In genomic region chr16:38940805-38941204, GRCm38 (mm10) we compare ENCODE assay signal across 13 mouse cellular contexts. TPM values are rescaled to one million over a fixed set of nuclear protein-coding genes. Genes with fewer than 3 reads are reported as not detected.
DNase-seq lines count a peak whose midpoint lies in the region; ATAC-seq and TF ChIP-seq lines count a peak whose summit lies in the region.
"Had no signal": no experiment of that assay in that cellular context is flagged by ENCODE, and none has a peak within 500 bp of the region (broad histone marks: within the 10 kb centered on the region; RNA-seq: fewer than 3 reads in every experiment).

No protein-coding gene starts in this region.

- no peaks in the 10 kb centered on the region for H3K27me3 ChIP-seq in kidney, adult 2 months (replicated peaks; ENCODE audit: control insufficient read depth, insufficient read depth, low read length)
- H3K27me3 ChIP-seq in forebrain, embryonic 16.5 days (replicated peaks; ENCODE audit: control insufficient read depth, insufficient read depth, low read length), result no peaks in the 10 kb centered on the region
- no peaks in the 10 kb centered on the region for H3K27me3 ChIP-seq in midbrain, embryonic 10.5 days (ENCODE audit: low read depth, poor library complexity, severe bottlenecking)
- H3K27me3 ChIP-seq in neural tube, embryonic 14.5 days (ENCODE audit: control insufficient read depth, insufficient read depth, low read length), result no peaks in the 10 kb centered on the region
- H3K27me3 ChIP-seq in intestine, postnatal 0 days (replicated peaks; ENCODE audit: control insufficient read depth, insufficient read depth, low read length), result no peaks in the 10 kb centered on the region
- H3K27me3 ChIP-seq: limb, embryonic 15.5 days; Patski; stomach, embryonic 15.5 days had no signal

- ATAC-seq in forebrain, embryonic 16.5 days, result peak; percentile 59
- ATAC-seq in neural tube, embryonic 14.5 days (ENCODE audit: low read depth), result 0 out of 2 replicates have a peak, but pooled peaks have one; percentile 3
- no peak for ATAC-seq in intestine, postnatal 0 days
- ATAC-seq: Patski had no signal

- TF ChIP-seq CTCF in kidney, adult 2 months (conservative IDR thresholded peaks at IDR 0.05; ENCODE audit: insufficient read depth, insufficient read length, low read depth, low read length), result no peak
- TF ChIP-seq CTCF in intestine, postnatal 0 days (IDR thresholded peaks at IDR 0.05; ENCODE audit: low read depth), result no peak

- H3K4me3 ChIP-seq in kidney, adult 2 months (ENCODE audit: insufficient read depth, low read depth, low read length), result no peak overlapping the region
- H3K4me3 ChIP-seq in forebrain, embryonic 16.5 days (replicated peaks; ENCODE audit: low read length), result no peak overlapping the region
- H3K4me3 ChIP-seq in midbrain, embryonic 10.5 days, result no peak overlapping the region
- no peak overlapping the region for H3K4me3 ChIP-seq in neural tube, embryonic 14.5 days (ENCODE audit: low read depth, low read length)
- no peak overlapping the region for H3K4me3 ChIP-seq in intestine, postnatal 0 days (ENCODE audit: low read depth, low read length)
- H3K4me3 ChIP-seq: limb, embryonic 15.5 days; stomach, embryonic 15.5 days had no signal

- no peak overlapping the region for H3K9ac ChIP-seq in forebrain, embryonic 16.5 days (replicated peaks; ENCODE audit: low read depth, low read length)
- H3K9ac ChIP-seq in neural tube, embryonic 14.5 days (replicated peaks; ENCODE audit: low read depth, low read length), result no peak overlapping the region
- no peak overlapping the region for H3K9ac ChIP-seq in intestine, postnatal 0 days (ENCODE audit: low read depth, low read length)
- H3K9ac ChIP-seq: limb, embryonic 15.5 days; stomach, embryonic 15.5 days had no signal

- DNase-seq in kidney, adult 2 months, result peak; percentile 36
- DNase-seq in kidney, postnatal 14 days, result no peak
- DNase-seq in midbrain, embryonic 10.5 days (ENCODE audit: low spot score), result no peak
- DNase-seq in adipocyte (ENCODE audit: low spot score), result no peak
- no peak for DNase-seq in urinary bladder, postnatal 36 days (ENCODE audit: low spot score in 2 of 2)
- DNase-seq: kidney, adult 11 months; thymus, postnatal 36 days had no signal

- no peak for TF ChIP-seq POLR2A in kidney, adult 2 months (IDR thresholded peaks at IDR 0.05; ENCODE audit: low read depth, low read length)

- WGBS in kidney, adult 2 months, result 65% methylated on average over 3 of the region's 3 CpGs
- 12% methylated on average over 3 of the region's 3 CpGs for WGBS in forebrain, embryonic 16.5 days
- WGBS in midbrain, embryonic 10.5 days, result 69% methylated on average over 3 of the region's 3 CpGs
- WGBS in neural tube, embryonic 14.5 days, result 37% methylated on average over 3 of the region's 3 CpGs
- 86% methylated on average over 3 of the region's 3 CpGs for WGBS in intestine, postnatal 0 days

- peak overlapping the region; percentile 5; the same call in 1 of the 2 replicates for H3K27ac ChIP-seq in kidney, adult 2 months (ENCODE audit: insufficient read depth, low read depth, low read length)
- peak overlapping the region; percentile 59; the same call in 1 of the 2 replicates for H3K27ac ChIP-seq in forebrain, embryonic 16.5 days (ENCODE audit: low read length)
- peak overlapping the region; percentile 73 for H3K27ac ChIP-seq in midbrain, embryonic 10.5 days (replicated peaks)
- 0 out of 2 replicates have a peak overlapping the region, but pooled peaks have one; percentile 30 for H3K27ac ChIP-seq in neural tube, embryonic 14.5 days (ENCODE audit: low read depth, low read length)
- no peak overlapping the region for H3K27ac ChIP-seq in intestine, postnatal 0 days (ENCODE audit: low read depth, low read length)
- H3K27ac ChIP-seq: limb, embryonic 15.5 days; stomach, embryonic 15.5 days had no signal

- peaks cover 16% of the 10 kb centered on the region; the same call in 1 of the 2 replicates for H3K4me1 ChIP-seq in kidney, adult 2 months (ENCODE audit: control insufficient read depth, insufficient read depth, low read length)
- peaks cover 8% of the 10 kb centered on the region for H3K4me1 ChIP-seq in forebrain, embryonic 16.5 days (replicated peaks; ENCODE audit: control insufficient read depth, insufficient read depth, low read length)
- H3K4me1 ChIP-seq in midbrain, embryonic 10.5 days, result peaks cover 53% of the 10 kb centered on the region
- no peaks in the 10 kb centered on the region for H3K4me1 ChIP-seq in neural tube, embryonic 14.5 days (ENCODE audit: control insufficient read depth, insufficient read depth, low read length)
- H3K4me1 ChIP-seq in intestine, postnatal 0 days (replicated peaks; ENCODE audit: control insufficient read depth, insufficient read depth, low read length), result no peaks in the 10 kb centered on the region
- H3K4me1 ChIP-seq: limb, embryonic 15.5 days; stomach, embryonic 15.5 days had no signal

- H3K4me2 ChIP-seq in forebrain, embryonic 16.5 days (ENCODE audit: low read length), result no peak overlapping the region
- H3K4me2 ChIP-seq in neural tube, embryonic 14.5 days (ENCODE audit: low read depth, low read length), result no peak overlapping the region
- no peak overlapping the region for H3K4me2 ChIP-seq in intestine, postnatal 0 days (replicated peaks; ENCODE audit: low read depth)
- H3K4me2 ChIP-seq: limb, embryonic 15.5 days; stomach, embryonic 15.5 days had no signal

- no peaks in the 10 kb centered on the region for H3K36me3 ChIP-seq in kidney, adult 2 months (ENCODE audit: control insufficient read depth, insufficient read depth, low read length)
- no peaks in the 10 kb centered on the region for H3K36me3 ChIP-seq in forebrain, embryonic 16.5 days (ENCODE audit: control insufficient read depth, insufficient read depth)
- no peaks in the 10 kb centered on the region for H3K36me3 ChIP-seq in midbrain, embryonic 10.5 days
- H3K36me3 ChIP-seq in neural tube, embryonic 14.5 days (ENCODE audit: control insufficient read depth, insufficient read depth, low read length), result no peaks in the 10 kb centered on the region
- H3K36me3 ChIP-seq in intestine, postnatal 0 days (ENCODE audit: control insufficient read depth, insufficient read depth), result no peaks in the 10 kb centered on the region
- H3K36me3 ChIP-seq: limb, embryonic 15.5 days; stomach, embryonic 15.5 days had no signal

- no peaks in the 10 kb centered on the region for H3K9me3 ChIP-seq in forebrain, embryonic 16.5 days (ENCODE audit: control insufficient read depth, low read length)
- H3K9me3 ChIP-seq in midbrain, embryonic 10.5 days (replicated peaks), result no peaks in the 10 kb centered on the region; the same call in 1 of the 2 replicates
- H3K9me3 ChIP-seq in neural tube, embryonic 14.5 days (ENCODE audit: control insufficient read depth, low read length), result no peaks in the 10 kb centered on the region
- H3K9me3 ChIP-seq in intestine, postnatal 0 days (ENCODE audit: control insufficient read depth), result no peaks in the 10 kb centered on the region
- H3K9me3 ChIP-seq: limb, embryonic 15.5 days; stomach, embryonic 15.5 days had no signal

RNA-seq across cellular contexts. Expression of gene Igsf11, which starts 48.3 kb away (rescaled TPM):
- 67.6 and 79.1 TPM in 2 replicates for polyA plus RNA-seq in kidney, adult 2 months (2012; rRNA removed)
- polyA plus RNA-seq in forebrain, embryonic 16.5 days (2015; fragmentation: Nextera tagmentation; extraction: Ambion mirVana), result 2.8 and 3.2 TPM in 2 replicates
- 1.5 and 2.1 TPM in 2 replicates for polyA plus RNA-seq in midbrain, embryonic 10.5 days (2016; fragmentation: Nextera tagmentation; extraction: Ambion mirVana)
- 3.5 and 3.7 TPM in 2 replicates for polyA plus RNA-seq in neural tube, embryonic 14.5 days (2014; fragmentation: Nextera tagmentation; extraction: Ambion mirVana)
- 1.2 and 1.6 TPM in 2 replicates for polyA plus RNA-seq in intestine, postnatal 0 days (2015; fragmentation: Nextera tagmentation; extraction: Ambion mirVana)

Comparison
In these comparisons a context has a peak if more than half of its experiments do, and no peak if none do; other contexts are left out.
1. RNA of gene Igsf11, which starts 48.3 kb away (polyA plus RNA-seq): 67.6 to 79.1 TPM in kidney, adult 2 months; 3.5 to 3.7 TPM in neural tube, embryonic 14.5 days, 2.8 to 3.2 TPM in forebrain, embryonic 16.5 days, 1.2 to 1.6 TPM in intestine, postnatal 0 days and 1.5 to 2.1 TPM in midbrain, embryonic 10.5 days; every median in the first group is over 10 times any median in the second.